ENCODE assay signal across 8 mouse cellular contexts in the genomic region with DNA sequence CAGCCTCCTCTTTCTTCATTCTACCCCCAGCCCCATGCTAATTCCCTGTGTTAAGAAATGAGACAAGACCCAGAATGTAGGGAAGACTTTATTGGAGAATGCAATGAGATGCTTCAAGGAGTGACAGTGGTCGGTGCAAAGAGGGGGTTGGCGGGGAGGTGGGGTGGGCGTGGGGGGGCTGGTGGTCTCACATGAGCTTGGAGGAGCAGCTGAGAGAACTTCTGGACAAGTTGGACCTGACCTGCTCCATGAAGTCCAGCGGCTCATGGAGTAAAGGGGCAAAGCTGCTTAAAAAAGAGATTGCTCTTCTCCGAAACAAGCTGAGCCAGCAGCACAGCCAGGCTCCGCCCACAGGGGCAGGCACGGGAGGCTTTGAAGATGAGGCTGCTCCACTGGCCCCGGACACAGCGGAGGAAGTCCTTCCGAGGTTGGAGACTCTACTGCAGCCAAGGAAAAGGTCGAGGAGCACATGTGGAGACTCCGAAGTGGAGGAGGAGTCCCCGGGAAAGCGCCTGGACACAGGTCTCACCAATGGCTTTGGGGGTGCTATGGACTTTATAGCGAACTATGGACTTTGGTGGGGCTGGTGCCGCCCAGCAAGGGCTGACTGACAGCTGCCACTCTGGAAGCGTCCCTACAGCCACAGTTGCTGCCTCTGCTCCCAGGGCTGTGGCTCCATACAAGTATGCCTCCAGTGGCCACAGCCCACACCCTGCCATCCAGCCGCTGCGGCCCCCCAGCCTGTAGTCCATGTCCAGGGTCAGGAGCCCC.
DNase-seq lines count a peak whose midpoint lies in the region; ATAC-seq and TF ChIP-seq lines count a peak whose summit lies in the region.
"Not testable (repeated sequence)": the region's sequence is repeated elsewhere in the genome, so short reads cannot be mapped to it uniquely, and the experiment has no call there.

No protein-coding gene starts in this region.

- H3K27ac ChIP-seq in embryonic facial prominence, embryonic 11.5 days (replicated peaks; ENCODE audit: low read depth, low read length); forebrain, embryonic 14.5 days (ENCODE audit: low read depth, low read length); heart, embryonic 16.5 days (ENCODE audit: low read length); hindbrain, postnatal 0 days; kidney, embryonic 16.5 days (ENCODE audit: low read length); liver, adult 2 months (replicated peaks; ENCODE audit: insufficient read depth, low read depth, low read length); midbrain, embryonic 10.5 days (replicated peaks); neural tube, embryonic 12.5 days: not testable (repeated sequence)

- not testable (repeated sequence) for H3K27me3 ChIP-seq in embryonic facial prominence, embryonic 11.5 days (ENCODE audit: control insufficient read depth, insufficient read depth, low read length); forebrain, embryonic 14.5 days (replicated peaks; ENCODE audit: control insufficient read depth, insufficient read depth, low read length); heart, embryonic 16.5 days (ENCODE audit: control insufficient read depth, insufficient read depth, low read length); hindbrain, postnatal 0 days (ENCODE audit: insufficient read depth, low read length); kidney, embryonic 16.5 days (ENCODE audit: insufficient read depth, low read length); liver, adult 2 months (ENCODE audit: control insufficient read depth, insufficient read depth, low read length); midbrain, embryonic 10.5 days (ENCODE audit: low read depth, poor library complexity, severe bottlenecking); neural tube, embryonic 12.5 days (replicated peaks)

- 10% methylated on average over 18 of the region's 19 CpGs for WGBS in embryonic facial prominence, embryonic 11.5 days
- 9% methylated on average over 18 of the region's 19 CpGs for WGBS in forebrain, embryonic 14.5 days
- WGBS in heart, embryonic 16.5 days: 11% methylated on average over 19 of the region's 19 CpGs
- WGBS in hindbrain, postnatal 0 days: 11% methylated on average over 19 of the region's 19 CpGs
- 10% methylated on average over 19 of the region's 19 CpGs for WGBS in kidney, embryonic 16.5 days
- WGBS in liver, adult 2 months: 14% methylated on average over 19 of the region's 19 CpGs
- 13% methylated on average over 19 of the region's 19 CpGs for WGBS in midbrain, embryonic 10.5 days
- WGBS in neural tube, embryonic 12.5 days: 13% methylated on average over 19 of the region's 19 CpGs

- TF ChIP-seq CTCF in hindbrain, postnatal 0 days (IDR thresholded peaks at IDR 0.05; ENCODE audit: low read depth); liver, adult 2 months (IDR thresholded peaks at IDR 0.05; ENCODE audit: low read depth, low read length): not testable (repeated sequence)

- H3K9ac ChIP-seq in embryonic facial prominence, embryonic 11.5 days (replicated peaks; ENCODE audit: low read length); forebrain, embryonic 14.5 days (ENCODE audit: low read length); heart, embryonic 16.5 days (ENCODE audit: low read length); hindbrain, postnatal 0 days (replicated peaks; ENCODE audit: low read length); kidney, embryonic 16.5 days (replicated peaks; ENCODE audit: low read length); neural tube, embryonic 12.5 days: not testable (repeated sequence)
- H3K9ac ChIP-seq in liver, adult 2 months (ENCODE audit: low read depth, low read length): peak overlapping the region; percentile 21; the same call in 1 of the 2 replicates

- H3K4me1 ChIP-seq in embryonic facial prominence, embryonic 11.5 days (ENCODE audit: control insufficient read depth, insufficient read depth, low read length); forebrain, embryonic 14.5 days (ENCODE audit: control insufficient read depth, insufficient read depth, low read length); heart, embryonic 16.5 days (ENCODE audit: control insufficient read depth, insufficient read depth, low read length); hindbrain, postnatal 0 days (ENCODE audit: insufficient read depth, low read length); kidney, embryonic 16.5 days (ENCODE audit: insufficient read depth, low read length); liver, adult 2 months (ENCODE audit: control insufficient read depth, insufficient read depth, low read length); midbrain, embryonic 10.5 days; neural tube, embryonic 12.5 days: not testable (repeated sequence)

- not testable (repeated sequence) for ATAC-seq in embryonic facial prominence, embryonic 11.5 days (replicated peaks; ENCODE audit: insufficient number of reproducible peaks, low FRiP score, low TSS enrichment, low read depth); forebrain, embryonic 14.5 days; heart, embryonic 16.5 days (replicated peaks; ENCODE audit: extremely low read depth, insufficient read depth, low FRiP score); hindbrain, postnatal 0 days; neural tube, embryonic 12.5 days (ENCODE audit: low FRiP score, low read depth)
- ATAC-seq in kidney, embryonic 16.5 days (ENCODE audit: low FRiP score, low TSS enrichment): peak; percentile 31; the same call in 1 of the 2 replicates

- H3K36me3 ChIP-seq in embryonic facial prominence, embryonic 11.5 days (replicated peaks; ENCODE audit: control insufficient read depth, insufficient read depth, low read depth, low read length); forebrain, embryonic 14.5 days (ENCODE audit: control insufficient read depth, insufficient read depth, low read length); heart, embryonic 16.5 days (ENCODE audit: control insufficient read depth, insufficient read depth); hindbrain, postnatal 0 days (ENCODE audit: insufficient read depth, low read length); kidney, embryonic 16.5 days (ENCODE audit: insufficient read depth, low read length); liver, adult 2 months (ENCODE audit: control insufficient read depth, insufficient read depth, low read length); midbrain, embryonic 10.5 days; neural tube, embryonic 12.5 days: not testable (repeated sequence)

- H3K4me2 ChIP-seq in embryonic facial prominence, embryonic 11.5 days (ENCODE audit: low read depth, low read length): peak overlapping the region; percentile 30
- peak overlapping the region; percentile 33 for H3K4me2 ChIP-seq in forebrain, embryonic 14.5 days (ENCODE audit: low read length)
- peak overlapping the region; percentile 42 for H3K4me2 ChIP-seq in heart, embryonic 16.5 days (ENCODE audit: low read depth, low read length)
- peak overlapping the region; percentile 41 for H3K4me2 ChIP-seq in hindbrain, postnatal 0 days (ENCODE audit: low read depth, low read length)
- peak overlapping the region; percentile 49 for H3K4me2 ChIP-seq in kidney, embryonic 16.5 days (replicated peaks; ENCODE audit: low read depth, low read length)
- peak overlapping the region; percentile 49 for H3K4me2 ChIP-seq in neural tube, embryonic 12.5 days (replicated peaks)

- DNase-seq in embryonic facial prominence, embryonic 11.5 days (ENCODE audit: low spot score); forebrain, embryonic 14.5 days (ENCODE audit: low spot score); hindbrain, postnatal 0 days (ENCODE audit: low spot score): not testable (repeated sequence)
- peak; percentile 62 for DNase-seq in liver, adult 2 months (ENCODE audit: extremely low read depth, low read depth, low spot score)
- DNase-seq in midbrain, embryonic 10.5 days (ENCODE audit: low spot score): peak; percentile 29

- H3K79me2 ChIP-seq in liver, adult 2 months (ENCODE audit: control insufficient read depth, insufficient read depth, low read length): not testable (repeated sequence)

- TF ChIP-seq POLR2A in liver, adult 2 months (IDR thresholded peaks at IDR 0.05; ENCODE audit: extremely low read depth, insufficient read depth, low read length): not testable (repeated sequence)

- not testable (repeated sequence) for H3K9me3 ChIP-seq in embryonic facial prominence, embryonic 11.5 days (replicated peaks; ENCODE audit: control insufficient read depth, low read length); forebrain, embryonic 14.5 days (replicated peaks; ENCODE audit: control insufficient read depth, low read length); heart, embryonic 16.5 days (replicated peaks; ENCODE audit: control insufficient read depth, low read length); hindbrain, postnatal 0 days (ENCODE audit: low read length); kidney, embryonic 16.5 days (ENCODE audit: low read length); midbrain, embryonic 10.5 days (replicated peaks); neural tube, embryonic 12.5 days

- peak overlapping the region; percentile 10; the same call in 1 of the 2 replicates for H3K4me3 ChIP-seq in embryonic facial prominence, embryonic 11.5 days (ENCODE audit: low read depth, low read length)
- H3K4me3 ChIP-seq in forebrain, embryonic 14.5 days (ENCODE audit: low read depth, low read length); heart, embryonic 16.5 days (ENCODE audit: low read length); hindbrain, postnatal 0 days (ENCODE audit: low read length); neural tube, embryonic 12.5 days: not testable (repeated sequence)
- peak overlapping the region; percentile 22 for H3K4me3 ChIP-seq in kidney, embryonic 16.5 days (ENCODE audit: low read length)
- peak overlapping the region; percentile 41; the same call in 1 of the 2 replicates for H3K4me3 ChIP-seq in liver, adult 2 months (ENCODE audit: insufficient read depth, low read depth, low read length)
- peak overlapping the region; percentile 50 for H3K4me3 ChIP-seq in midbrain, embryonic 10.5 days
